Mouse (Mus musculus) kidney, adult 11 months (tissue): ENCODE data around the gene Mrpl52.

Source experiments
- DNase-seq: peaks from one replicate; pipeline ENCODE4 v3.0.0; 2022

Gene Mrpl52

DNA sequence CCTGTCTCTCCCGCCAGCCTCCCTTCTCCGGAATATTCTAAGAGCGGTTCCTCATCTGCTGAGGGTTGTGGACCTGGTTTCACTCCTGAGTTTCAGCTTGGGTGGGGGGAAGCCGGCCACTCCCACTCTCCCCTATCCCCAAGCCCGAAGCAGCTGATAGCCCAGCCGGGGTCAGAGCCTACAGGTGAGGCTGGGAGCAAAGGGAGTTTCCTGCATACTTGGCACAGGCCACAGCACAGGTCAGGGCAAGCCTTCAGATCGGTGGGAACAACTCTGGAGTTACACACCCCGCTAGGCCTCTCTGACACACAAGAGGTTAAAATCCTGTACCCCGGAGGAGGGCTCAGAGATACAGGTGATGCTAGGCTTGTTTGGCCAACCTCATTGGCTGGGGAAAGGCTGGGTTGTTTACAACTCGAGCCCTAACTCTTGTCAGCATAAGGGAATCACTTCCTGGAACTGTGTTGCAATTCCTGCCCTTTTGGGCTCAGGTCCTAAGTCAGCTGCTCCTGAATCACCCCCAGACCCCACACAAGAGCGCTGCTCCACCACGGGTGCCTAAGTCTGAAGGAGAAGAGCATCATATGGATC, 7.3 kb downstream of the Mrpl52 start:
- DNase-seq: no peak

DNA sequence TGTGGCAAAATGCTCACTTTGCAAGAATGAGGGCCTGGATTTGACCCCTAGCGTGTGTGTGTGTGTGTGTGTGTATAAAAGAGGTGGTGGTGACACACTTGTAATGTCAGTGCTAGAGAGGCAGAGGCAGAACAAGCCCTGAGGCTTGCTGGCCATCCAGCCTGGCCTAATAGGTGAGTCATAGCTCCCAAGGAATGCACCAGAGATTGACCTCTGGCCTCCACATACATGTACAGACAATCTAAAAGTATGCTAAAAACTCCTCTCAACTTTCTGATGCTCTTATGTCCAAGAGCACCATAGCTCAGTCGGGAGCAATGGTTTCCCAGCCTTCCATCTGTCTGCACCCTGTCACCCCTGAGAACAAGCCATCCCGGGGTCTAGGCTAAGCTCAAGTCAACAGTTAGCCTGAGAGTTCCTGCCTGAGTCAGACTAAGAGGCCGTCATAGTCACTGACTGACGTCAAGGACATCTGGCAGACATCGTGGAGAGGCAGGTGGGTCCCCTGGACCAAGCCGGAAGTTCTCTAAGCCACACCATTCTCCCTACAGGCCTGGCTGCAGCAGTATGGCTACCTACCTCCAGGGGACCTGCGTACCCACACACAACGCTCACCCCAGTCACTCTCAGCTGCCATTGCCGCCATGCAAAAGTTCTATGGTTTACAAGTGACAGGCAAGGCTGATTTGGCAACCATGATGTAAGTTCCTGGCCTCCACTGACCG, 8.6 kb downstream of the Mrpl52 start:
- DNase-seq: no peak

DNA sequence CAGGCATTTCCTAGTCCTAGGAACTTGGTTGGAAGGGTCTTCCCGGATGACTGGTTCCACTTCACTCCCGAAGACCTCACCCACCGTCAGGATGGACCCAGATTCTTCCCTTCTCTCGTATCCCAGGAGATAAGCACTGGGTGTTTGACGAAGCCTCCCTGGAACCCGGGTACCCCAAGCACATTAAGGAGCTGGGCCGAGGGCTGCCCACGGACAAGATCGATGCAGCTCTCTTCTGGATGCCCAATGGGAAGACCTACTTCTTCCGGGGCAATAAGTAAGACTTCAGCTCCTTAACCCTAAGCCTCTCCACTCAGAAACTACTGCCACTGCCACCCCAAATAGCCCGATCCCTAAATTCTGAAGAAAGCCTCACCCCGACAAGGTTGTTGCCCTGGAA, 12.4 kb downstream of the Mrpl52 start:
- no peak for DNase-seq

DNA sequence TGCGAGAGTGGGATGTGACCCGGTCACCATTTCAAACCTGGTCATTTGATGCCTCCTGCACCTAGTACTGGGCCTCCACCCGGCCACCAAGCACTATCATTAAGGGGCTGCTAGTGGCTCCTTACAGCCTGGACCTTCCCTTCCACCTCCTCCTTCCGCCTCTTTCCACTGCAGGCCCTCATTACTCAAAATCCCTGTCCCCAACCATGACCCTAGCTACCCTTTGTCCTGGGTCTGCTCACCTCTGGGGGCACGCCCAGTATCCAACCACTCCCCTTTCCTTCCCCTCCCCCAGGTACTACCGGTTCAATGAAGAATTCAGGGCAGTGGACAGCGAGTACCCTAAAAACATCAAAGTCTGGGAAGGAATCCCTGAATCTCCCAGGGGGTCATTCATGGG, 12.9 kb downstream of the Mrpl52 start:
- DNase-seq: no peak

DNA sequence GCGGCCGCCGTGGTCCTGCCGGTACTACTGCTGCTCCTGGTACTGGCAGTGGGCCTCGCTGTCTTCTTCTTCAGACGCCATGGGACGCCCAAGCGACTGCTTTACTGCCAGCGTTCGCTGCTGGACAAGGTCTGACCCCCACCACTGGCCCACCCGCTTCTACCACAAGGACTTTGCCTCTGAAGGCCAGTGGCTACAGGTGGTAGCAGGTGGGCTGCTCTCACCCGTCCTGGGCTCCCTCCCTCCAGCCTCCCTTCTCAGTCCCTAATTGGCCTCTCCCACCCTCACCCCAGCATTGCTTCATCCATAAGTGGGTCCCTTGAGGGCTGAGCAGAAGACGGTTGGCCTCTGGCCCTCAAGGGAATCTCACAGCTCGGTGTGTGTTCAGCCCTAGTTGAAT, 13.8 kb downstream of the Mrpl52 start:
- no peak for DNase-seq

DNA sequence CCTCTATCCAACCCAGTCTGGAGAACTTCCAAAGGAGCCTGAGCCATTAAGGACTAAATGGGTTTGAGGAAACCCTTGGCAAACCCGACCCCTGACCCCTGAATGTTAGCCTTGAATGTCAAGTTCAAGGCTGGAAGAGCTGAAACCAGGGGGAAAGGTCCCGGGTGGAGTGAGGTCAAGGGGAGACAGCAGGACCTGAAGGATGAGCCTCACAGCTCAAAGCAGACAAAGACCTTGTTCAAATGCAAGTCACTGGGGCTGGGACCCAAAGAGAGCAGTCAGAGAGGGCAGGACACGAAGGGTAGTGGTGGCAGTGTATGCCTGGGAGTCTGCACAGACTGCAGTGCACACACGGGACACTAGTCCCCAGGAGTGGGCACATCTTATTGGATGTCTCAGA, 14.7 kb downstream of the Mrpl52 start:
- no peak for DNase-seq

DNA sequence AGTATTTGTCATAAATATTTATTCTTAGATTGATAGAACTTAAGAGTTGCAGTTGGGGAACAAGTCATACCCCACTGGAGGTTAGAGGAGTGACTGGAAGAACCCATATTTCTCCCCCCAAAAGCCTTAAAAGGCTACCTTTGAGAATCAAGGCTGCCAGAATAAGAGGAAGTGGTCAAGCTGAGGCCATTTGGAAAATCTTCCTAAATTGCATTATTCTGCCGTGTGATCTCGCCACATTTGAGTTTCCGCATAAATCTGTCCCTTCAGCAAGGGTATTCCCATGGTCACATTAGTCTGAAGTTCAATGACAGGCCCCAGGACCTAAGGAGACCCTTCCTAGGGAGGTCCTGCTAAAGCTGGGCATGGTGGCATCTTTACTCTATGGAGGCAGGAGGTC, 15.8 kb downstream of the Mrpl52 start:
- no peak for DNase-seq

DNA sequence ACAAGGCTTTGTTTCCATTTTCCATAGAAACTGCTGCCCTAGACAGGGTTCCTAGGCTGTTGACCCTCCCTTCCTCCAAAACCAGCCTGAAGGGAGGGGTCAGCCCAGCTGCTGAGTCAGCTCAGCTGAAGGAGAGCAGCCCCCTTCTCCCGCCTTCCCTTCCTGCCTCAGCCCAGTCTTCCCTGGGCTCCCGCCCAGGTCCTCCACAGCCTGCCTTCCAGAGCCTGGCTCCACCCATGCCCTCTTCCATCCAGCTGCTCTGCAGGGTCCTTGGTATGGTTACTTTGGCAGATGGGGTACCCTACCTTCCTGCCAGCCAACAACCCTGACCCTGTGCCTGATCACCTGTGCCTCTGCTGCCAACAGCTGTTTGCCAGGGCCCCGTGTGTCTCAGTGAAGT, 16.5 kb downstream of the Mrpl52 start:
- no peak for DNase-seq

DNA sequence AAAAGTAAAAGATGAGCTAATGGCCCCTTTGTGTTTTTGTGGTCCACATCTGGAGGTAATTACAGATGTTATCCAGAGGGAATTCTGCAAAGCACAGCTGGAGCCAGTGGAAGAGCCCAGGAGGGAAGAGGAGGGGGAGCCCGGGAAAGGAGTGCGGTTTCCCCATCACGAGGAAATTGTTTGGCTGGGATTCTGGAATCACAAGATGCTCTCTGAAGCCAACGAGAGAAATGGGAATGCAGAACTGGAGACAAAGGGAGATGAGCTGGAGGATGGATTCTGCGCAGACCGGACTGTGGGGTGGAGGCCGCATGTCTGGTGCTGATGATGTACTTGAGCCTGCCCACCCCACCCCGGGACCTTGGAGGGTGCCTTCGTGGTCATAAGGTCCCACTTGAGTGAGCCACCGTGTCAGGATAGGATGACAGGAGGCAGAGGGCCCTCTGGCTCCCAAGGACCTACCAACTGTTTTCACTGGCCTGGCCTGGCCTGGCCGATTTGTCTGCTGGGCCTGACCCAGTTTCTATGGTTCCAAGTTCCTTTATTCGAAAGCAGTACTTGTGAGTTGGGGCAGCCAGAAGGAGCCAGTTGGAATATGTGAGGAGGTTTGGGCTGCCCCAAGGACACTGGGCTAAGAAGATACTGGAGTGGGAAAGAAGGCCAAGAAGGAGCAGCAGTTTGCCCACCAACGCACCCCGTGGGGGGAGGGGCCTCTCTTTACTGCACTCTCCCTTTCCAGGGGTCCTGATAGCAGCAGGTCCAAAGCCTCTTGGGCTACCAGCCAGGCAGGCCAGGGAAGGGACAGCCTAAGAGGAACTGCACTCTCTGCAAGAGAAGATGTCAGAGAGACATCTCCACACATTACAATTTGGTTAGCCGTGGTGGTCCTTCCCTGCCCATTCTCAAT, 17.3 kb downstream of the Mrpl52 start:
- no peak for DNase-seq

DNA sequence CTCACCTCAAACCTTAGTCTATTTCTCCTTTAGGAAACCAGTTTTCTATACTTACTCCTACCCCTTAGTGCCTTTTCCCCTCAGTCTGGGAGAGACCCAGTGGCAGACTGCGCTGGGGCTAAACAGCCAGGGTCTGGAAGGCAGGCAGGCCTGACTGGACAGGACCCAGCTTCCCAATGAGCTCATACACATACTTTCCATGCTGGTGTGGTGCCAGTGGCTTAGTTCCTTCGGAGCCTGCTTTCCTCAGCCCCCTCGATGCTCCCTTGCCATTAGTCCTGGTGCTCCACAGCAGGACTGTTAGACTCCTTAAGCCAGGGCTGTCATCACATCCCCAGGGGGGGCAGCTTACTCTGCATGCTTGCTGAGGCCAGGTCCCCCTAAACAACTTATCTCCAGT, 18.8 kb downstream of the Mrpl52 start:
- no peak for DNase-seq

DNA sequence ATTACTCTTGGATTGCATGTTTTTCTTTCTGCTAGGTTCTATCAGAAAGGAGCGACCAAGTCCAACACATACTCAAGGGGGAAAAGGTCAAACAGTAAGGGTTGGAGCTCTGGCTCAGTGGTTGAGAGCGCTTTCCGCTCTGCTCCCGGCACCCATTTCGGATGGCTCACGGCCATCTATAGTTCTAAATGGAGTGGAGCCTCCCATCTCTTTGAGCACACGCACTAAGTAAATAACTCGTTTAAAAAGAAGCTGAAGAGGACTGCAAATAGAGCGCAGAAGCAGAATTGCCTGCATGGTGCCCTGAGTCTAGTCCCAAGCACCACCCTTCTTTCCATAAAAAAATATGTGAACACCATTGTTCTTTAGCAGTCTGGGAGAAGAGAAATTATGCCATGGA, 26.9 kb downstream of the Mrpl52 start:
- no peak for DNase-seq

DNA sequence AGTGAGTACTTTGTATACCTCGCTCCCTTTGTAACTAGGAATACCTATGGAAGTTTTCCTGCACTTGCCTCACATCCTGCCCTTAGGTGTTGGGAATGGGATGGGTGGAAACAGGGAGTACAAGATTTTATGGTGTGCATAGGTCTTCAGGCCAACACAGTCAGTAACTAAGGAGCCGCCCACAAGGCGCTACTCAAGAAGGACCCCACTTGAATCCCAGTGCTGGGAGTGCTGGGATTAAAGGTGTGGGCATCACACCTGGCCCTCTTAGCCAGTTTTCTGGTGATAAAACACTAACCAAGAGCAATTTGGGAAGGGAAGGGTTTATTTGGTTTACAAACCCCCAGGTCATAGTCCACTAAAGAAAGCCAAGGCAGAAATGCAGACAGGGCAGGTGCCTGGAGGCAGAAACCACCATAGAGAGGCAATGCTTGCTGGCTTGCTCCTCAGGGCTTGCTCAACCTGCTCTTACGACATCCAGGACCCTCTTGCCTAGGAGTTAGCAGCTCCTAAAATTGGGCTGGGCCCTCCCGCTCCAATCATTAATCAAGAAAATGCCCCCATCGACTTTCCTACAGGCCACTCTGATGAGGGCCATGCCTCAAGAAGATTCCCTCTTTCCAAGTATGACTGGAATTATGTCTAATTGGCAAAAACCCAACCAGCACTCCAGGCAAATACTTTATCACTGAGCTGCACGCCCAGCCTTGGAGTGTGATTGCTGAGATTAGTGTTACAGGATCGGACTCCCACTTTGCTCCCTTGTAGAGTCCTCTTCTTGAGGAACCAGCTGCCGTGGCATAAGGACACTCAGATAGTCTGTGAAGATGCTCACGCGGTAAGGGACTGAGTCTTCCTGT, 28.2 kb downstream of the Mrpl52 start:
- DNase-seq: no peak

DNA sequence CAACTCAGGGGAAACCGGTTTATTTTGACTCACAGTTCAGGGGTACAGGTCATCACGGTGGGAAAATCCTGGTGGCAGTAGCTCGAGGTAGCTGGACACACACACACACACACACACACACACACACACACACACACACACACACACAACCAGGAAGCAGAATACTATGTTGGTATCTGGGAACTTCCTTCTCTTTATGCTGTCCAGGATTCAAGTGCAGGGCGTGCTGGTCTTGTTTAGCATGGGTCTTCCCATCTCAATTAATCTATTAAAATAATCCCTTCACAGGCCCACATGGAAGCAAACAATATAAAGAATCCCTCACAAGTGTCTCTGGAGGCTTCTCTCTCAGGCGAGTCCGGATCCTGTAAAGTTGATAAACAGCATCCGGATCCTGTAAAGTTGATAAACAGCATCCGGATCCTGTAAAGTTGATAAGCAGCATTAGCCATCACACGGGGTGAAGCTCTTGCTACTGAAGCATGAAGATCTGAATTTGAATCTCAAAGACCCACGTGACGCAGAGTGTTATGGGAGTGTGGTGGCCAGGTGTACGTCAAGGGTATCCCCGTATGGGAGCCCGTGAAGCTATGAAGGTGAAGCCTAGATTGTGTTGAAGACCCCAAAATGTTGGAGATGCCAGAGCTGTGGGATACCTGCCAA, 31.3 kb downstream of the Mrpl52 start:
- DNase-seq: no peak

DNA sequence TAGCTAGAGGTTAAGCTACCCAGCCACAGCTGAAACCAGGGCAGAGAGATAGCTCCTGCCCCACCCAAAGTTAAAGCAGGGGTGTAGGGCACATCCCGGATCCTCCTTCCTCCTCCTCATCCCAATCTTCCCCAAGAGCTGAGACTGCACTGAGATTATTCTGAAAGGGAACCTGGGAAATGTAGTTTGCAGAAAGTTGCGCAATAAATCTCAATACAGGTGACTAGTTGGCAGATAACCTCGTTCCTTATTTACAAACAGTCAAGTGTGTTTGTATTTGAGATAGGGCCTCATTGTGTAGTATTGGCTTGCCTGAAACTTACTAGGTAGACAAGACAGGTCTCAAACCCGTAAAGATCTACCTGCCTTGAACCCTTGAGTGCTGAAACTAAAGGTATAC, 35.4 kb downstream of the Mrpl52 start:
- no peak for DNase-seq

DNA sequence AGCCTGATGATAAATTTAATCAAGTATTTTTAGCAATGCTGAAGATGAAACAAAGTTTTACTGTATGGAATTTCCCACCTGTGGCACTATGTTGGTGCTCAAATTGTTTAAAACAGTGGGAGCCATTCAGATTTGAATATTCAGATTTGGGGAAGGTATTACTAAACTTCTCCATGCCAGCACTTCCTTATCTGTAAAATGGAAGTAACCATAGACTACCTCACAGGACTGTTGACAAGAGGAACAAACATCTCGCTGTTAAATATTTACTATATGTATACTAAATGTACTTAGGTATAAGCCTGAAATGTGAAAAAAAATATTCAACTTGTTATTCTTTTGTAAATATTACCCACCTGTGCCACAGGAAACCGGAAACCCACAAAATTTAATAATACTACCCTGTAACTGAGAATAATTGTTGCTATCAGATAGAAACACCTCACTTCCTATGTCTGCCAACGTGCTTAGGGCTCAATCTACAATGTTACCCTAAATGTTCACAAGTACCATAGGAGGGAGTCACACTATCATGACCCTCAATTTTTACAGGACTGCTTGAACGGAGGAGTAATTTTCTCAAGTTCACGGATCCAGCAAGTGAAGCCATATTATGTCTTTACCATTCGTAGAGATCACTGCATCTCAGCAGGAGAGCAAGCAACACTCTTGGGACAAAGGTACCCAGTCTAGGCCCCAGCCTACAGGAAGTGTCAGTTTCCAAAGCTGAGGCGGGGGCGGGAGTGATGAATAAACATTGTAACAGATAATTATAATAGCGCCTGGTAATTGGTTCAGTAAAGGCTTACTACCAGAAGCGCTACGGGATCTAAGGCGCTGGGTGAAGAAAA, 36.6 kb downstream of the Mrpl52 start:
- DNase-seq: no peak

DNA sequence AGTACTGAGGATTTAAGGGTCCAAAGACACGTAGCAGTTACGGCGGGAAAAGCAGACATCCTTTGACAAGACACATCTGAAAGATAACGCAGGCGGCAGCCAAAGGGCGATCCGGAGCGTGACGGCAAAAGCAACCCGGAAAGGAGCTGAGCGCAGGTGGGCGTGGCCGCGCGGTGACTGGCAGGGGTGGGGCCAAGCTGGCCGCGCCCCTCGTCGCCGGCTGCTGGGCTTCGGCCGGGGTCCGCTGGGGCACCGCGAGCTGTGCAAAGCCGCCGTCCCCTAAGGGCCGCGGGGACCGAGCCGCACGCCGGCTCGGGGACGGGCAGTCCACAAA, 37.2 kb downstream of the Mrpl52 start, which contains the start of gene Lrp10:
Gene Lrp10 (plus strand): TSS at position 179 of the 334 bp plus-strand sequence.
- peak; percentile 85 for DNase-seq

DNA sequence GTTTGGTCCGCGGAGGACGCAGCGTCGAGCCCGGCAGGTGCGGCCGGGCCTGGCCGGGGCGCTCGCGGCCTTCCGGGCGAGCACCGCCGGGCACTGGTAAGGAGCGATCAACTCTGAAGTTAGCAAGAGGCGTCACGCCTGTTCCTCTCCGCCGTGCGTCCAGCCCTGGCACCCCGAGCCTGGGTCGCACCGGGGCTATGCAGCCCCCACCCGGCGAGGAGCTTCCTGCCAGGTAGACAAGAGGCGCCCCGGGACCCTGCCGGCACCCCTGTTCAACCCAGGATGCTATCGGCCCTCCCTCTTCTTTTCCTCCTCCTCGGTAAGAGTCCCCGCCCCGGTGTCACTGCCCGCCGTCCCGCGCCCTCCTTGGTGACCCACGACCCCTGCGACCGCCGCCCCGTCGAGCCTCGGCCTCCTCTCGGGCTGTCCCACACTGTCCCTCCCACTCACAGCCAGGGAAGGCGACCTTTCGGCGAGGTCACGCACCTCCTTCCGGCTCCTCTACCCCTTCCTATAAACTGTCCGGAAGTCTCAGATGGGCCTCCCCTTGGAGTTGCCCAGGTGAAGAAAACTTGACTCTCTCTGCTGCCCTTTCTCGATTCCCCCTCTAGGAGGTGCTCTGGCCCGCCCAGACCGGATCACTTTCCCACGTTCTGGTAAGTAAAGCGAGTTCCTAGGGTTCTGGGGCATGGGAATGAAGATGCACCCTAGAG, 37.7 kb downstream of the Mrpl52 start:
- DNase-seq: peak; percentile 87

DNA sequence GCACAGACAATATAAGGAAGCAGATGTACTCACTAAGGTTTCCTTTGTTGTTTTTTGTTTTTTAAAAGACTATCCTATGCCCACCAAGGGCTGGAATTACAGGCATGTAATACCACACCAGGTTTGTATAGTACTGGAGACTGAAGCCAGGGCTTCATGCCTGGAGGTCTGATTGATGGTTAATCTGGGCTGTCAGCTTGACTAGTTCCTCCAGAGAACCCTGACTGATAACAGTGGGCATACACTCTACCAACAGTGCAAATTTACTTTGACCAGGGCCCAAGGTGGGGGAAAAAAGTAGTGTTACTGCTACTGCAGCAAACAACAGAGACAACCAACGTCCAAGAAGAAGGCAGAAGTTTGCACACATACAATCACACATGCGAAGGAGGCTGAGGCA, 44.8 kb downstream of the Mrpl52 start:
- no peak for DNase-seq

DNA sequence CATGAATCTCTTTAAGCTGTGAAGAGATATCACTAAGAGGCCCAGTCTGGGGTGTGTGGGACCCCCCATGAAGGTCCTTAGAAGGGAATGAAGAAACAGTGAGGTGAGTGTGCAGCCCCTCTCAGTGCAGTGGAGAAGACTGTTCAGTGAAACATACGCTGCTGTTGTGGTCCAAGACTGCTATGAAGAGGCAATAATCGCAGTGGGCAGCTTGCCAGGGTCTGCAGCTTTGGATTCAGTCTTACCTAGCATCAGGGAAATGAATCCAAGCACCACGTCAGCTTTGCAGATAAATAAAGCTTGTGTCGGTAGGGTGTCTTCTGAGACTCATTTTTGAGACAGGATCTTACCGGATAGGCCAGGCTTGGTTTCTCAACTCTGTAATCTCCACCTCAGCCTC, 46.0 kb downstream of the Mrpl52 start:
- DNase-seq: no peak

DNA sequence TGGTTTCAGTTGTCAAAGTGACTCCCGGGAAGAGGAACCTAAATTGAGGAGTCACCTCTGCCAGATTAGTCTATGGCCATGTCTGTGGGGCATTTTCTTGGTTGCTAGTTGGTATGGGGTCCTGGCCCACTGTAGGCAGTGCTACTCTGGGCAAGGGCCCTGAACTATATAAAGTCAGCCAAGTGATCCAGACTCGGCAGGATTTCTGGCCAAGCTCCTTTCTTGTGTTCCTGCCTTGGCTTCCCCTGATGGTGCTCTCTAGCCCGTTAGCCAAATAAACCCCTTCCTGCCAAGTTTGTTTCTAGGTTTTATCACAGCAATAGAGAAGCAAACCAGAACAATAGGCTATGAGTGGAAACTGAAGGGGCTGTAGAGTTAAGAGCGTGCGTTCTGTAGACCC, 48.0 kb downstream of the Mrpl52 start:
- no peak for DNase-seq
